Mouse (Mus musculus) ES-E14 (cell line): ENCODE results near the gene Cux1. TPM values are rescaled to one million over a fixed set of nuclear protein-coding genes. Genes with fewer than 3 reads are reported as not detected.

Source experiments
- DNase-seq: peaks from one replicate; pipeline ENCODE4 v3.0.0-alpha.2; 2013; ENCODE audit warnings: low read depth, low spot score
- H3K27ac ChIP-seq: 2 replicates; pipeline ENCODE4 v1.5.1; 2012; ENCODE audit warnings: low read depth, mild to moderate bottlenecking, low read length, moderate library complexity, mixed read lengths; ENCODE audit not compliant: poor library complexity, insufficient read depth, severe bottlenecking
- H3K36me3 ChIP-seq: 2 replicates; pipeline ENCODE4 v1.6.1; 2012; ENCODE audit warnings: mild to moderate bottlenecking, low read length, moderate library complexity, mixed read lengths; ENCODE audit not compliant: control insufficient read depth, poor library complexity, insufficient read depth, severe bottlenecking
- H3K4me1 ChIP-seq, 2 experiments: fragments of 150-350 bp in 1 of 2; sonication (generic) in 1 of 2; 2 replicates each; pipeline ENCODE4 v1.6.1; 2012; ENCODE audit warnings: low read length in 2 of 2, mild to moderate bottlenecking in 1 of 2, mixed read lengths in 1 of 2; ENCODE audit not compliant: control insufficient read depth in 2 of 2, insufficient read depth in 2 of 2, poor library complexity in 1 of 2
- H3K4me3 ChIP-seq, 2 experiments: fragments of 150-350 bp in 1 of 2; sonication (generic) in 1 of 2; 2 replicates each; pipeline ENCODE4 v1.5.1; 2012; ENCODE audit warnings: low read length in 2 of 2, low read depth in 1 of 2, mild to moderate bottlenecking in 1 of 2, mixed read lengths in 1 of 2; ENCODE audit not compliant: insufficient read depth in 1 of 2, poor library complexity in 1 of 2, severe bottlenecking in 1 of 2
- H3K9ac ChIP-seq: 2 replicates; pipeline ENCODE4 v1.6.1; 2012; ENCODE audit warnings: low read depth, mild to moderate bottlenecking, low read length, mixed read lengths; ENCODE audit not compliant: poor library complexity, insufficient read depth, severe bottlenecking
- H3K9me3 ChIP-seq: fragments of 150-350 bp; sonication (generic); 2 replicates; pipeline ENCODE4 v1.6.1; 2012; ENCODE audit warnings: low read depth, mild to moderate bottlenecking, low read length; ENCODE audit not compliant: control insufficient read depth, insufficient read depth
- CHD2 ChIP-seq: IDR thresholded peaks from 2 replicates; pipeline ENCODE4 v1.6.1; 2014; ENCODE audit warnings: mild to moderate bottlenecking, low read depth, low read length, inconsistent platforms
- HCFC1 ChIP-seq: IDR thresholded peaks from 2 replicates; pipeline ENCODE4 v1.6.1; 2012; ENCODE audit warnings: low read length, inconsistent platforms, borderline replicate concordance; ENCODE audit not compliant: insufficient read depth
- MAFK ChIP-seq: IDR thresholded peaks from 2 replicates; pipeline ENCODE4 v1.6.1; 2014; ENCODE audit warnings: mild to moderate bottlenecking, low read depth, low read length, inconsistent platforms; ENCODE audit not compliant: insufficient read depth
- ZC3H11A ChIP-seq: IDR thresholded peaks from 2 replicates; pipeline ENCODE4 v1.6.1; 2012; ENCODE audit warnings: low read depth, mild to moderate bottlenecking, inconsistent platforms, low read length, borderline replicate concordance
- ZNF384 ChIP-seq: IDR thresholded peaks from 2 replicates; pipeline ENCODE4 v1.6.1; 2012; ENCODE audit warnings: low read depth, low read length, inconsistent platforms
- in situ Hi-C, 2 experiments: fragments of 600-800 bp; cut with MboI; formaldehyde crosslinking; loops; one replicate each; pipeline ENCODE4 v1.15.1; 2025; ENCODE audit warnings: low sequenced_read_pairs in 2 of 2, inconsistent platforms in 1 of 2; ENCODE audit not compliant: unreplicated experiment in 2 of 2
- total RNA-seq: library from RNA; depleted of rRNA; stranded (reverse); fragments of 300-350 nt; gene quantifications from 2 replicates; pipeline ENCODE4 v1.2.3, GENCODE M21; 2012

Cux1 gene
- total RNA-seq, 1 experiment: 23.6 TPM

DNA sequence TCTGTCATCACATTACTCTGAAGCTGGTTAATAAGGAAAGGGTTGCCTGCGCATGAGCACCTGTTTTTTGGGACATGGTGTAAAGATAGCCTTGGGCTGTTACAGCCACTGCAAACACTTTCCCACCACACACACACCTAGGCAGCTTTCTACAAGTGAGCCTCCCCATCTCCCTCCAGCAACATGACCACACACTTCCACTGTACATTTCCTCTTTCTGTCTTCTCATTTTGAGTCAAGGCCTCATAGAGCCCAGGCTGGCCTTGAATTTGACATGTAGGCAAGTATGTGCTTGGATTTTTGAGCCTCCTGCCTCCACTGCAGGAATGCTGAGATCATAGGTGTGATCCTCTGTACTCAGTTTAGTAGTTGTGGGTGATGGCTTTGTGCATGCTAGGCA lies 170.6 kb downstream of the Cux1 start:
- H3K4me3 ChIP-seq: no peak overlapping the region
- no peak for TF ChIP-seq HCFC1
- no peak for TF ChIP-seq CHD2
- TF ChIP-seq ZNF384: no peak
- TF ChIP-seq ZC3H11A: no peak
- TF ChIP-seq MAFK: no peak
- H3K27ac ChIP-seq: no peak overlapping the region
- no peaks in the 10 kb centered on the region for H3K9me3 ChIP-seq
- no peaks in the 10 kb centered on the region for H3K36me3 ChIP-seq
- no peak for DNase-seq
- H3K4me1 ChIP-seq: peaks cover 1 to 20% of the 10 kb centered on the region in 2 experiments; a peak in 2 of 4 replicates
- no peak overlapping the region for H3K9ac ChIP-seq
- in situ Hi-C loops: no loop called here

DNA sequence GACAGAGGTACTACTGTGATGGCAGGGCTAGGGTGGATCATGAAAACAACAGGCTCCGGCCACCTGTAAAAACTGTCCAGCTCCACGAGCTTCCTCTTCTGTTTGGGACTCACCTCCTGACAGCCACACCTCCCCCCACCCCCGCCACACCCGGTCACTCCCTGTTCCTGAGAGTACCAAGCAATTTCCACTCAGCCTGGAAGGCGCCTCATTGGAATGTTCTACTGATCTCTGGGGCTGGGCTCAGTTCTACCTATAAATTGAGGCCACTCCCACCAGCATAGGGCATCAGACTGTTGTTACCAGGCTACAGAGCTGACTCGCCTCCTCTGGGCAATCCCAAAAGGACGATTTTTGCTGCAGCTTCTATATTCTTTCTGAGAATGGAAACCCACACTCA lies 171.0 kb downstream of the Cux1 start:
- no peaks in the 10 kb centered on the region for H3K9me3 ChIP-seq
- no peak for TF ChIP-seq MAFK
- TF ChIP-seq ZNF384: no peak
- no peak for TF ChIP-seq HCFC1
- TF ChIP-seq ZC3H11A: no peak
- no peak for TF ChIP-seq CHD2
- H3K4me1 ChIP-seq: peaks cover 1 to 20% of the 10 kb centered on the region in 2 experiments; a peak in 2 of 4 replicates
- peak; percentile 21 for DNase-seq
- H3K27ac ChIP-seq: no peak overlapping the region
- H3K4me3 ChIP-seq: no peak overlapping the region
- no peaks in the 10 kb centered on the region for H3K36me3 ChIP-seq
- in situ Hi-C loops: no loop called here
- H3K9ac ChIP-seq: no peak overlapping the region

- in situ Hi-C loops: no loop called here
- Histone ChIP-seq H3K9me3 (no peaks in the 10 kb centered on the region), H3K9ac (no peak overlapping the region), H3K4me1 (peaks cover 1 to 20% of the 10 kb centered on the region in 2 experiments; a peak in 2 of 4 replicates), H3K4me3 (no peak overlapping the region), H3K36me3 (no peaks in the 10 kb centered on the region), H3K27ac (no peak overlapping the region)
- peak; percentile 13 for DNase-seq
- no peak for TF ChIP-seq CHD2
- no peak for TF ChIP-seq HCFC1
- TF ChIP-seq ZNF384: no peak
- TF ChIP-seq ZC3H11A: no peak
- no peak for TF ChIP-seq MAFK
Observed at GRCm38 (mm10) chr5:136395600-136396195, 171.6 kb downstream of the Cux1 start.

DNA sequence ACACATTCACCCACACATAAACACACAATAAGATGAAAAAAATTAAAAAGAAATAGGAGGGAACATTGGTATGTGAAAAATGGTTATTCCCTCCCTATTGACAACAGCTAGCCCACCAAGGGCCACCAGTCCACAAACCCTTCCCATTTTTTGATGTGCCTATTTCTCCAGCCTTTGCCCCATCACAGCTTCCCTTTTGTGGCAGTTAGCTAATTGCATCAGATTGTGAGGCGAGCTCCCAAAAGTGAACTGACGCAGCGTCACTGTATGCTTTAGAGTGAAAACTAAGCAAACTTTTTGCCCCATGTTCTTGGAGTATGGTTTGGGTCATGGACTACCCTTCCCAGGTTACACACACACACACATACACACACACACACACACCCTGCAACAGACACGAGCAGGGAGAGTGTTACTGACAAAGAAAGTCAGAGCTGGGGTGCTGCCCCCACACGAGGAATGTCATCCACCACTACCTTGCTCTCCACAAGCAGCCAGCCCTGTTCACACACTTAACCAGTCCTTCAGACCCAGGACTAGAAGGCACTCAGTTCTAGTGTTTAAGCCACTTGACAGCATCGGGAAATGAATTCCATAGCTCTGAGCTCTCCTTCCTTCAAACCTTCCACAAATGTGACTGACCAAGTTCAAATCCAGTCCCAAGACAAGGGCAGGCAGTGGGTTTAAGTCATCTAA lies 172.6 kb downstream of the Cux1 start:
- no peak overlapping the region for H3K4me3 ChIP-seq
- TF ChIP-seq CHD2 (no peak), ZNF384 (no peak), ZC3H11A (no peak), HCFC1 (no peak), MAFK (no peak)
- no peaks in the 10 kb centered on the region for H3K36me3 ChIP-seq
- no peak for DNase-seq
- in situ Hi-C loops: no loop called here
- no peak overlapping the region for H3K27ac ChIP-seq
- no peaks in the 10 kb centered on the region for H3K9me3 ChIP-seq
- no peak overlapping the region for H3K9ac ChIP-seq
- H3K4me1 ChIP-seq: peaks cover 1 to 20% of the 10 kb centered on the region in 2 experiments; a peak in 2 of 4 replicates
